Mouse (Mus musculus) heart, postnatal 10 days (tissue): ENCODE measurements around the gene Fkbp14. TPM values are rescaled to one million over a fixed set of nuclear protein-coding genes. Genes with fewer than 3 reads are reported as not detected.

ENCODE experiments used
- DNase-seq, 2 experiments: peaks; one replicate each; pipeline ENCODE4 v3.0.0; 2021
- intact Hi-C: fragments of 180-260 bp; cut with DNase I; formaldehyde crosslinking; loops from one replicate; pipeline ENCODE4 v1.15.1; 2025
- total RNA-seq, 2 experiments: library from RNA; stranded (reverse); gene quantifications; 2 replicates each; pipeline ENCODE4 v1.2.3; 2021

Fkbp14 gene
- total RNA-seq, 2 experiments from 2014 or later, result 15.1 to 17.0 TPM

- intact Hi-C loops, result loop anchor here (10.0 kb wide), 2 partner anchors 223 to 383 kb away; partner anchors contain the start of genes Nod1 and Znrf2
- no peak for DNase-seq
These were observed 5.3 kb downstream of the Fkbp14 start for GRCm38 (mm10) chr6:54591778-54592177.

DNA sequence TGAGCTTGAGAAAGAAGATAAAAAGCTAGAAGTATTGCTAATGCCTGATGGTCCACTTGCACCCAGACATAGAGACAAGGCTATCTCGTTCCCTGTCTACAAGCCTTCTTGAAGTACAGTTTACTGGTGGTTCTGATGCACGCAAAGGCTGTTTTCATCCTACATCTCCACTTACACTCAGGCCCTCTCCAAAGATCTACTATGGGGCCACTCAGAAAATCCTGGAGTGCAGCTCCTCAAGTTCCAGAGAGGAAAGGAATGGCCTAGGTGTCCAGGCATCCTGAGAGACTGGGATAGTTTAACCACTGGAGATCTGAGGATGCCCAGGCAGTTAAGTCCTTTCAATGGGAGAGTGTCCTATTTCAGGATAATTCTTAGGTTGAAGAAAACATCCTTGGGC, 6.4 kb downstream of the Fkbp14 start:
- intact Hi-C loops, result loop anchor here (10.0 kb wide), 2 partner anchors 224 to 384 kb away; partner anchors contain the start of genes Nod1 and Znrf2
- DNase-seq, result no peak

GRCm38 (mm10) chr6:54588212-54588611, 8.9 kb downstream of the Fkbp14 start:
- intact Hi-C loops, result loop anchor here (5.0 kb wide), 1 partner anchor 109 kb away; no protein-coding TSS in a partner anchor
- DNase-seq, result no peak

GRCm38 (mm10) chr6:54587683-54588082, 9.4 kb downstream of the Fkbp14 start:
- DNase-seq, result no peak
- intact Hi-C loops, result loop anchor here (2.0 to 5.0 kb wide), 2 partner anchors 43 to 110 kb away; no protein-coding TSS in a partner anchor

DNA sequence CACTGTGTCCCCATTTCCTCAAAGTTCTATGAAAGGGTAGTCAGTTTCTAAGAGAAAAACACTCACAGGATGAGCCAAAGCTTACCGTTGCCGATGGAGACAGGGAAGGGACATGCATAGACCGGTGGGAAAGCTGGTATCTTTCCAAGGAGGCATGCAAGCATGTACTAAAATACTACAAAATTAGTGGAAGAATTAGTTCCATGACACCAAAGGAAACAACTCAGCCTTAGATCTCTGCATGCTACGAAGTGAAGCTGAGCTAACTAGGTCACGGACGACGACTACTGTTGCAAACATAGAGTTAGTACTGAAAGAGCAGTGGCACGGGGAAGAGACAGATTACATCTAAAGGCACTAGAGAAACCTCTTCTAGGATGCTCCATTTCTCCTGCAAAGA, 10.2 kb downstream of the Fkbp14 start:
- DNase-seq, result no peak
- intact Hi-C loops, result loop anchor here (2.0 to 5.0 kb wide), 2 partner anchors 44 to 110 kb away; no protein-coding TSS in a partner anchor

DNA sequence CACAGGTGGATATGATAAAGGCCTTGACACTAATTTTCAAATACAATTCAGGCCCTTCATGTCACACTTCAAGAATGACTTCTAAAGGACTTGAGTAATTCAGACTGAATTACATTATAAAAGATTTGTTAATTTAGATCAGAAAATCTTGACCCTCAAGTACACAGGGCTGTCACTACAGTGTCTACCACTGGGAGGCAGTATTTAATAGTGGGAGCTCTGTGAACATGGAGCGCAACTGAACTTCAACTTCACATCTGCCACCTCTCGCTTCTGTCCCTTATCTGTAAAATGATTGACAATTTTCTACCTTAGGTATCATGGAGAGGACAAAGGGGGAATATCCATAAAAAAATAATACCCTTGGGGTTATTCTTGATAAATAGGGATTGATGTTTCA, 10.9 kb downstream of the Fkbp14 start:
- intact Hi-C loops, result loop anchor here (2.0 to 5.0 kb wide), 2 partner anchors 45 to 111 kb away; no protein-coding TSS in a partner anchor
- DNase-seq, result peak; percentile 61 to 77

DNA sequence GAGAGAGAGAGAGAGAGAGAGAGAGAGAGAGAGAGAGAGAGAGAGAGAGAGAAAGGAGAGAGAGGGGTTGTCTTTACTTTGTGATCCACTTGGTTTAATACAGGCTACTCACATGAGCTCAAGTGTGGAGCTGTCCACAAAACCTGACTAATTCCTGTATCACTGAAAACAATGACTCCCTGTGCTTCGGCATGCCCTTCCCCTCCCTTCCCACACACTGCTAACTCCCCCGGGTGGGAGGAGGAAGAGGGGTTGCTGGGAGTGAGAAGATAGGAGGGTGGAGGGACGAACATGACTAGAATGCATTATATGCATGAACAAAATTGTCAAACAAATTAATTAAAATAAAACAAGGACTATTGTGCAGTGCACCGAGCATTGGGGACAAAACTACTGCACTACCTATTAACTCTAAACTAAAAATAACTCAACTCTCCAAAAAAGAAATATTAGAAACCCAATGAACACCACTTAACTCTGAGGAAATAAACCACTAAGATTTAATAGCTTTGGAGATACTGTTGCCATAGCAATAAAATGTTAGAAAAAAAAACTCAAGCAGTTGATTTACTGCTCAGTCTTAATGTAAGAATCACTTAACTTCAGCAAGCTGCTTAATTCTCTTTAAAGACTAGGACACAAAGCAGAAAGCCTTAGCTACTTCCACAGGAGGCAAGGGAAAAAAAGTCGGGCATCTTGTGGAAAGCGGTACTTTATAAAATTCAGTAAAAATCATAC, 23.7 kb downstream of the Fkbp14 start:
- intact Hi-C loops, result no loop called here
- no peak for DNase-seq

DNA sequence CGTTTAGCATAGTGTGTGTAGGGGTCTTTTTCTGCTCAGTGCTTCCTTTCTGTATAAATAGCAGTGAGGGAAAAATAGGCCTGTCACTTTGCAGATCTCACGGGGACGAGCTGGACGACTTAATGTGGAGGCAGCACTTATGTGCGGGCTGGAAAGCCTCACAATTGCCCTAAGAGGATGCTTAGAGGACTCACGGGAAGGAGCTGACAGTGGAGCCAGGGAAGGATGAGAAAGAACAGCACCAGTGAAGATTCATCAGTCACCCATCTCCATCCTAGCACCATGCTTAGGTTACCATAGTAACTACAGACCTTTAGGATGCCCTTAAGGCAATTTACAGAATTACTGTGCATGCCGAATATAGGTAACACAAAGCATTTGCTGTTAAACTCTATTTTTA, 27.3 kb downstream of the Fkbp14 start:
- intact Hi-C loops, result no loop called here
- DNase-seq, result no peak

DNA sequence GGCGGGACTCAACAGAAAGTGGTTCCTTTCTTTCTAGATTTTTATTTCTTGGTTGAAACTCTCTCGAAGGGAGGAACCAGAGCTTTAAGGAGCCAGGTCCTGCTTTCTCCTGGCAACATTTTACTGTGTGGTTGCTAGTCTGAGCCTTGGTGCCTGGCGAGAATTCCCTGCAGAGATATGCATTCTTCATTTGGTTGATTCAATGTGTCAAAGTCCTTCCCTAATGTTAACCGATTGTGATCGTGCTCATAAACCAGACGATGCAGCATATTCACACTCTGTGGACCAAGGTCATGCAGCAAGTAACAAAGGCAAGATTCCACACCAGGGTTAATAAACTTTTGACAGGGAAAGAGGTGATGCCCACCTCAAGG, 30.6 kb downstream of the Fkbp14 start:
- intact Hi-C loops, result no loop called here
- DNase-seq, result no peak

- peak; percentile 71 to 74 for DNase-seq
- intact Hi-C loops, result no loop called here
These were observed 31.2 kb downstream of the Fkbp14 start, which contains the start of gene Scrn1 for GRCm38 (mm10) chr6:54565665-54566545. TSS of gene Scrn1 (minus strand) at chr6:54566489.

DNA sequence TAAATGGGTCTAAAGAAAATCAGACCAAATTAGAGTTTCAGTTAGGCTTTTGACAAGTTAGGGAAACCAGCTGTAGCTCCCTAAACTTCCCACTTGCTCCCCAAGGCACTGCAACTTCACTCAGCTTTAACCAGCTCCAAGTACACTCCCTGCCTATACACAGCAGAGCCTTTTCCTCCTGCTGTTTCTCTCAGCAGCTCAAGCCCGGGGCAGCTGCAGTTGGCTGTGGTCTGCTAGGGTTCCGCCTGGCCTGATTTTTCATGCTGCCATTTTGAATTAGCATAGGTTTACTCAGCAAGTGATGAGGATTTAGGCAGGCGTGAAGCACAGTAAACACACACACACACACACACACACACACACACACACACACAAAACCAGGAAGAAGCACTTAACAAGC, 32.1 kb downstream of the Fkbp14 start:
- DNase-seq, result peak; percentile 40 to 55
- intact Hi-C loops, result no loop called here

- intact Hi-C loops, result no loop called here
These were observed 32.6 kb downstream of the Fkbp14 start for GRCm38 (mm10) chr6:54564506-54564991.

GRCm38 (mm10) chr6:54563561-54563960, 33.5 kb downstream of the Fkbp14 start:
- no peak for DNase-seq
- intact Hi-C loops, result no loop called here

More at GRCm38 (mm10) chr6:54564506-54564991, 32.6 kb downstream of the Fkbp14 start:
- DNase-seq, result no peak

GRCm38 (mm10) chr6:54562018-54562809, 34.9 kb downstream of the Fkbp14 start:
- no peak for DNase-seq
- intact Hi-C loops, result no loop called here

- intact Hi-C loops, result no loop called here
- DNase-seq, result no peak
These were observed 38.6 kb downstream of the Fkbp14 start for GRCm38 (mm10) chr6:54558466-54558865.

DNA sequence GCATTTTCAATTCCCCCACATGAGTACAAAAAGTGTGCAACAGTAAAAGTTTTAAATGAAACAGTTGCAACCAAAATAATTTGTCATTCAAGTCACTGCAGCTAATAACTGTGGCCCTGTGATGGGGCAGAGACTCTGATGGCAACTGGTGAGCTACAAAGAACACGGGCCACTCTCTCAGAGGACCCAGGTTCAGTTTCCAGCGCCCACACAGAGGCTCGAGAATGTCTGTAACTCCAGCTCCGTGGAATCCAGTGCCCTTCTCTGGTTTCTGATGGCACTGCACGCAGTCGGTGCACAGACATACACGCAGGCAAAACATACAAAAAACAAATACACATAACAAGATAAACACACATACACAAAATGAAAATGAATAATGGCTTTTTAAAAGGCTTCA, 39.4 kb downstream of the Fkbp14 start:
- no peak for DNase-seq
- intact Hi-C loops, result no loop called here

DNA sequence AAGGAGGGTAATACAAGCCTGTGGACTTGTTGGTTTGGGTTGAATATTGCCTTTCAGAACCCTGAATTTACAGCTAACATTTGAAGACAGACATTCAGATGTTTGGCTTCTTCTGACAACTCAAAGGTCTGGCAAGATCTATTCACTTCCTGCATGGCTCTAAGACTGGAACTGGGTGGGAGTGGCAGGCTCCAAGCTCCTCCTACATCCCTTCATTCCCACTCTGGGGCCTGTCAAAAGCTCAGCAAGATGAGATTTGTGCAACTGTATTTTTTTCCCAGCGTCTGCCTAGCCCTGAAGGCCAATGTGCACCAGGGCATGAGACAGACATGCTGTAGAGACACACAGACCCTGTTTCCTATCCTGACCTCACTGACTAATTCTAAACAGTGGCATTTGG, 41.3 kb downstream of the Fkbp14 start:
- peak in 1 of 2 experiments; percentile 23 for DNase-seq
- intact Hi-C loops, result no loop called here

DNA sequence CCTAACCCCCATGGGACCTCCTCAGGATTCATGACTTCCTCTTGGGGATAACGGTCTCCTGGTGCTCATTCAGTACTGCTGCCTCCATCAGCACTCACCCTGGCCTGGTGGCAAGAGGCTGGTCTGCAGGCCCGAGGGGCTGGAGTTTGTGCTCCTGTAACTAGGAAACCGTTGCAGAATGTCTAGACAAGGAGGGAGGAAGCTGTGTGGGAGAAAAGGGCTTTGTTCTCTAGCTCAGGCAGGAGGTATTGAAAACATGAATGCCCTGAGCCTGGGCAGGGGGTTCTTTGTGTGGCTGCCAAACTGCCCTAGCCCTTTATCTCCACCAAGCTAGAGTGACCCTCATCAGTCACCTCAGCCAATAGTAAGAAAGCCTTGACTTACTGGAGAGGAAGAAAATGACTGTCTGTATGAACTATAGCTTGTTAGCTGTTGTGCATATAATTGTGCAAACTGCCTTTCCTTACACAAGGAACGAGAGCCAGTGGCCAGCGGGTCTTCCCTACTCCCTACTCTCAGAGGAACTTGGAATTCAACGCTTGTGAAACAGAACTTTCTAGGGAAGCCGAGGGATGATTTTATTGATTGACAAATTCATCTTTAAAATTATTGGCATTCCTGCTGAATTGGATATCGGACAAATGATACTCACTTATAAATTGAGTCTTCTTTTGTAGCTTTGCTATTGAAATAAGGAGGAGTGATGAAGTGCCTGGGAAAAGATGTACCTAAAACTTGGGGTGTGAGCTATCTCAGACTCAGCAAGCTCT, 42.6 kb downstream of the Fkbp14 start:
- DNase-seq, result no peak
- intact Hi-C loops, result no loop called here

- intact Hi-C loops, result no loop called here
- DNase-seq, result no peak
These were observed 43.5 kb downstream of the Fkbp14 start for GRCm38 (mm10) chr6:54553632-54554031.
